In the genomic region with DNA sequence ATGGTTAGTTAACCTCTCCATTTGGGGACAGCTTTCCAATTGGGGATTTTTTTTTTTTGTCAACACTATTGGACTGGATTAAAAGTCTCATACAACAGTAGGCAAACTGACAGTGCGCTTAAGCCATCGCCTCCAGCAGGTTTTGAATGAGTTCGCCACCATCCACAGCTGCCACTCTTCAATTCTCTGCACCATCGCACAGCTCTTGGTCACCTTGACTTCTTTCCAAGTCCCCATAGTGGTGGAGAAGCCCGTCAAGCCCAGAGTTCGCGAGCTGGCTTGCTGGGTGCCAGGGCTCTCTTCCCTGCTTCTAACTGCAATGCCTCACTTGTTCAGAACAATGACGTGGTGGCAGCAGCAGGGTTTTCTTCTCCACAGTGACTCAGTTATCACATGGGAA, we compare ENCODE assay signal across 23 mouse cellular contexts.
DNase-seq lines count a peak whose midpoint lies in the region; ATAC-seq and TF ChIP-seq lines count a peak whose summit lies in the region.
"Had no signal": no experiment of that assay in that cellular context is flagged by ENCODE, and none has a peak within 500 bp of the region (broad histone marks: within the 10 kb centered on the region; RNA-seq: fewer than 3 reads in every experiment).

No protein-coding gene starts in this region.

- H3K4me2 ChIP-seq in hindbrain, embryonic 16.5 days (ENCODE audit: low read length) = no peak overlapping the region
- no peak overlapping the region for H3K4me2 ChIP-seq in hindbrain, embryonic 13.5 days
- H3K4me2 ChIP-seq in midbrain, postnatal 0 days (ENCODE audit: low read depth, low read length, poor library complexity, severe bottlenecking) = no peak overlapping the region
- no peak overlapping the region for H3K4me2 ChIP-seq in midbrain, embryonic 15.5 days
- H3K4me2 ChIP-seq: heart, embryonic 13.5 days; limb, embryonic 12.5 days; liver, embryonic 15.5 days; midbrain, embryonic 11.5 days; neural tube, embryonic 15.5 days had no signal

- no peaks in the 10 kb centered on the region for H3K4me1 ChIP-seq in hindbrain, embryonic 16.5 days (ENCODE audit: control insufficient read depth, insufficient read depth, low read depth, low read length)
- 0 out of 2 replicates have a peak, but pooled peaks cover 4% of the 10 kb centered on the region for H3K4me1 ChIP-seq in hindbrain, embryonic 13.5 days (replicated peaks)
- no peaks in the 10 kb centered on the region for H3K4me1 ChIP-seq in midbrain, postnatal 0 days (ENCODE audit: insufficient read depth, low read length)
- H3K4me1 ChIP-seq in midbrain, embryonic 15.5 days = no peaks in the 10 kb centered on the region; the same call in 1 of the 2 replicates
- H3K4me1 ChIP-seq: limb, embryonic 12.5 days; liver, embryonic 15.5 days; neural tube, embryonic 15.5 days had no signal

- peak; percentile 27; the same call in 1 of the 2 replicates for ATAC-seq in hindbrain, embryonic 16.5 days
- ATAC-seq in hindbrain, embryonic 13.5 days (ENCODE audit: low FRiP score) = no peak; the same call in 1 of the 2 replicates
- no peak for ATAC-seq in midbrain, postnatal 0 days (ENCODE audit: low FRiP score)
- no peak for ATAC-seq in midbrain, embryonic 15.5 days (replicated peaks)

- H3K27me3 ChIP-seq in hindbrain, embryonic 16.5 days (replicated peaks; ENCODE audit: control insufficient read depth, insufficient read depth, low read length) = no peaks in the 10 kb centered on the region
- no peaks in the 10 kb centered on the region for H3K27me3 ChIP-seq in hindbrain, embryonic 13.5 days
- H3K27me3 ChIP-seq in midbrain, postnatal 0 days (ENCODE audit: insufficient read depth, low read length) = no peaks in the 10 kb centered on the region
- H3K27me3 ChIP-seq in midbrain, embryonic 15.5 days (replicated peaks) = no peaks in the 10 kb centered on the region
- H3K27me3 ChIP-seq: liver, embryonic 15.5 days; neural tube, embryonic 15.5 days had no signal

- H3K9ac ChIP-seq in hindbrain, embryonic 16.5 days (ENCODE audit: low read depth, low read length) = no peak overlapping the region
- H3K9ac ChIP-seq in hindbrain, embryonic 13.5 days = no peak overlapping the region
- no peak overlapping the region for H3K9ac ChIP-seq in midbrain, postnatal 0 days (replicated peaks; ENCODE audit: low read length, poor library complexity, severe bottlenecking)
- H3K9ac ChIP-seq in midbrain, embryonic 15.5 days = no peak overlapping the region
- H3K9ac ChIP-seq: heart, embryonic 13.5 days; limb, embryonic 12.5 days; liver, embryonic 15.5 days; neural tube, embryonic 15.5 days had no signal

- peak; percentile 14 to 15 for DNase-seq in cerebellum, postnatal 14 days
- no peak for DNase-seq in cerebellum, adult 9-11 months
- DNase-seq in midbrain, postnatal 0 days (ENCODE audit: low spot score) = peak; percentile 50
- DNase-seq in retina, postnatal 1 day = peak; percentile 16
- DNase-seq: adrenal gland, postnatal 14 days; cerebellum, adult 11-12 months; cerebellum, postnatal 25 days; gastrocnemius, postnatal 10 days; kidney, adult 11 months; kidney, postnatal 14 days; layer of hippocampus, adult 9-11 months; lung, postnatal 36 days; thymus, postnatal 4 days had no signal

- TF ChIP-seq CTCF in midbrain, postnatal 0 days (IDR thresholded peaks at IDR 0.05) = no peak

- H3K27ac ChIP-seq in hindbrain, embryonic 16.5 days (ENCODE audit: low read depth, low read length) = no peak overlapping the region
- H3K27ac ChIP-seq in hindbrain, embryonic 13.5 days = no peak overlapping the region
- H3K27ac ChIP-seq in midbrain, postnatal 0 days (ENCODE audit: low read depth, low read length) = no peak overlapping the region
- no peak overlapping the region for H3K27ac ChIP-seq in midbrain, embryonic 15.5 days
- H3K27ac ChIP-seq: heart, embryonic 13.5 days; hindbrain, embryonic 10.5 days; limb, embryonic 12.5 days; liver, embryonic 15.5 days; neural tube, embryonic 15.5 days had no signal

- H3K36me3 ChIP-seq in hindbrain, embryonic 16.5 days (ENCODE audit: control insufficient read depth, insufficient read depth, low read length) = no peaks in the 10 kb centered on the region
- H3K36me3 ChIP-seq in hindbrain, embryonic 13.5 days = no peaks in the 10 kb centered on the region
- H3K36me3 ChIP-seq in midbrain, postnatal 0 days (ENCODE audit: insufficient read depth, low read length) = no peaks in the 10 kb centered on the region
- H3K36me3 ChIP-seq in midbrain, embryonic 15.5 days (replicated peaks) = no peaks in the 10 kb centered on the region
- H3K36me3 ChIP-seq: G1E; heart, embryonic 13.5 days; hindbrain, embryonic 10.5 days; limb, embryonic 12.5 days; liver, embryonic 15.5 days; neural tube, embryonic 15.5 days had no signal

- H3K9me3 ChIP-seq in hindbrain, embryonic 16.5 days (ENCODE audit: control insufficient read depth, low read length) = no peaks in the 10 kb centered on the region
- no peaks in the 10 kb centered on the region for H3K9me3 ChIP-seq in hindbrain, embryonic 13.5 days
- no peaks in the 10 kb centered on the region for H3K9me3 ChIP-seq in midbrain, postnatal 0 days (ENCODE audit: low read length)
- no peaks in the 10 kb centered on the region for H3K9me3 ChIP-seq in midbrain, embryonic 15.5 days
- H3K9me3 ChIP-seq: limb, embryonic 12.5 days; liver, embryonic 15.5 days; neural tube, embryonic 15.5 days had no signal

- 42% methylated on average over 8 of the region's 8 CpGs for WGBS in hindbrain, embryonic 16.5 days
- WGBS in hindbrain, embryonic 13.5 days = 60% methylated on average over 8 of the region's 8 CpGs
- WGBS in midbrain, postnatal 0 days = 50% methylated on average over 8 of the region's 8 CpGs
- WGBS in midbrain, embryonic 15.5 days = 49% methylated on average over 8 of the region's 8 CpGs

- H3K4me3 ChIP-seq in hindbrain, embryonic 16.5 days (ENCODE audit: low read length) = no peak overlapping the region
- H3K4me3 ChIP-seq in hindbrain, embryonic 13.5 days = no peak overlapping the region
- no peak overlapping the region for H3K4me3 ChIP-seq in midbrain, postnatal 0 days (ENCODE audit: low read depth, low read length)
- no peak overlapping the region for H3K4me3 ChIP-seq in midbrain, embryonic 15.5 days
- H3K4me3 ChIP-seq: heart, embryonic 13.5 days; hindbrain, embryonic 10.5 days; limb, embryonic 12.5 days; liver, embryonic 15.5 days; neural tube, embryonic 15.5 days had no signal
